Mouse (Mus musculus): Measurements from ENCODE around the gene Ptgis.

DNA sequence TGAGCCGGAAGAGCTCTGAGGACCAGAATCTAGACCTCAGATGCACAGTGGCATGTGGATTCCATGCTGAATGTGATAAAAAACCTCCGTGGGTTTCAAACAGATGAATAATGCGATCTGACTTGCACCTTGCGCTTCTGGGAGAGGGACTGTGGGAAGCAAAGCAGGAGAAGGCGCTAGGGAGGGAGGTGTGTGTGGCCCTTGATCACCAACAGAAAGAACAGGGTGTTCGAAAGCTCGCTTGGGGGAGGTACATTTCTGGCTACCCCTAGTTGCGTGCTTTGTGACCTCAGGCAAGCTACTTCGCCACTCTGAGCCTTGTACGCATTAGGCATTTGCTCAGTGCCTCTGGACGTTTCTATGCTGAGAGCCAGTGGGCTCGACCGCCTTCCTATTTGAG, 54.4 kb downstream of the Ptgis start:
- TF ChIP-seq MYOD1 (IDR thresholded peaks at IDR 0.05; ENCODE audit: control insufficient read depth, insufficient read length, low read depth), result no peak
- no peak for TF ChIP-seq CEBPB (IDR thresholded peaks at IDR 0.05; ENCODE audit: low read depth)
